Mouse (Mus musculus): Measurements from ENCODE around the gene Tmem150b. TPM values are rescaled to one million over a fixed set of nuclear protein-coding genes. Genes with fewer than 3 reads are reported as not detected.

Tmem150b gene
- polyA plus RNA-seq, 2 experiments: 0.18 to 0.31 TPM

DNA sequence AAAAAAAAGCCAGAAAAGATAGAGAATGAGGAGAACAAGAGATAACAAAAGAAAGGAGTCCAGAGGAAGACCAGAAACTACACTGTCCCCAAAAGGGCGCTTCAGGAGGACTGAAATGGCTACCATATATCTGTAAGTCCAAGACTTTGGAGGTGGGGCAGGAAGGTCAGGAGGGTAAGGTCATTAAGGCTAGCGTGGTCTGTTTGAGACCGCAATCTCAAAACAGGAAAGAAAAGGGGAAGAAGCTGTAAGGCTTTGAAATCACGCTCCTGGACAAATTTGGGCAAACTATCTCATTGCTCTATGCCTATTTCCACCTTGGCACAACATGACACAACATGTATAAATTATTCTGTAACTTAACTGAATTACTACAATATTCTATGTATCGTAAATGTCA is 41.7 kb downstream of the Tmem150b start:
- no peak overlapping the region; the same call in 1 of the 2 replicates for H3K4me2 ChIP-seq (ENCODE audit: low read depth)
- peaks cover 11 to 16% of the 10 kb centered on the region in 2 experiments for H3K4me1 ChIP-seq (replicated peaks; ENCODE audit: control insufficient read depth in 2 of 2, insufficient read depth in 2 of 2, low read length in 1 of 2)
- DNase-seq (ENCODE audit: low read depth in 3 of 3, low spot score in 3 of 3) (no peak), ATAC-seq (ENCODE audit: insufficient read depth) (no peak)
- 51% methylated on average over 5 of the region's 5 CpGs for WGBS (ENCODE audit: insufficient replicate concordance)
- TF ChIP-seq CTCF (IDR thresholded peaks at IDR 0.05; ENCODE audit: low read depth) (no peak), EP300 (IDR thresholded peaks at IDR 0.05; ENCODE audit: low read depth) (no peak)
- H3K27ac ChIP-seq: no peak overlapping the region
- H3K9ac ChIP-seq (replicated peaks): no peak overlapping the region
- H3K4me3 ChIP-seq (ENCODE audit: insufficient read depth in 1 of 2, low read depth in 2 of 2, low read length in 2 of 2): no peak overlapping the region
- H3K27me3 ChIP-seq (ENCODE audit: control insufficient read depth, insufficient read depth, low read length): no peaks in the 10 kb centered on the region
- H3K9me3 ChIP-seq (ENCODE audit: control insufficient read depth, low read length): no peaks in the 10 kb centered on the region
- H3K36me3 ChIP-seq (replicated peaks; ENCODE audit: control insufficient read depth, insufficient read depth, low read depth): peaks cover 4% of the 10 kb centered on the region

DNA sequence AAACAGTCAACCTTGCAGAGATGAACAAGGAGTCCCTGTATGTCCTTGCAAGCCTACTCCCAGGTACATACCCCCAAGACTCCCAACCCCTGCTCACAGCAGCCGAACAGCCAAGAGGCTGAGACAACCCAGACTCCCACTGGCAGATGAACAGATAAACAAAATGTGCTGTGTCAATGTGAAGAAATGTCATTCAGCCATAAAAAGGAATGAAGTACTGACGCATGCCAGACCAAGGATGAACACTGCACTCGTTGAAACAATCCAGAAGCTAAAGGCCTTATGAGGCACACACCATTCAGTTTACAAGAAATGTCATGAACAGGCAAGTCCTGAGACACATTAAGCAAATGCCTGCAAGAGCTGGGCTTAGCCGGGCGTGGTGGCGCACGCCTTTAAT is 49.8 kb downstream of the Tmem150b start:
- H3K27me3 ChIP-seq (ENCODE audit: control insufficient read depth, insufficient read depth, low read length): no peaks in the 10 kb centered on the region
- no peak overlapping the region for H3K9ac ChIP-seq (replicated peaks)
- no peak overlapping the region for H3K27ac ChIP-seq
- DNase-seq (ENCODE audit: low read depth in 3 of 3, low spot score in 3 of 3) (no peak), ATAC-seq (ENCODE audit: insufficient read depth) (no peak)
- no peak overlapping the region for H3K4me2 ChIP-seq (ENCODE audit: low read depth)
- TF ChIP-seq EP300 (IDR thresholded peaks at IDR 0.05; ENCODE audit: low read depth) (no peak), CTCF (IDR thresholded peaks at IDR 0.05; ENCODE audit: low read depth) (no peak)
- 76% methylated on average over 7 of the region's 7 CpGs for WGBS (ENCODE audit: insufficient replicate concordance)
- H3K4me1 ChIP-seq (replicated peaks; ENCODE audit: control insufficient read depth in 2 of 2, insufficient read depth in 2 of 2, low read length in 1 of 2): peaks cover 23 to 26% of the 10 kb centered on the region in 2 experiments
- no peak overlapping the region for H3K4me3 ChIP-seq (ENCODE audit: insufficient read depth in 1 of 2, low read depth in 2 of 2, low read length in 2 of 2)
- H3K36me3 ChIP-seq (replicated peaks; ENCODE audit: control insufficient read depth, insufficient read depth, low read depth): peaks cover 5% of the 10 kb centered on the region
- no peaks in the 10 kb centered on the region for H3K9me3 ChIP-seq (ENCODE audit: control insufficient read depth, low read length)

DNA sequence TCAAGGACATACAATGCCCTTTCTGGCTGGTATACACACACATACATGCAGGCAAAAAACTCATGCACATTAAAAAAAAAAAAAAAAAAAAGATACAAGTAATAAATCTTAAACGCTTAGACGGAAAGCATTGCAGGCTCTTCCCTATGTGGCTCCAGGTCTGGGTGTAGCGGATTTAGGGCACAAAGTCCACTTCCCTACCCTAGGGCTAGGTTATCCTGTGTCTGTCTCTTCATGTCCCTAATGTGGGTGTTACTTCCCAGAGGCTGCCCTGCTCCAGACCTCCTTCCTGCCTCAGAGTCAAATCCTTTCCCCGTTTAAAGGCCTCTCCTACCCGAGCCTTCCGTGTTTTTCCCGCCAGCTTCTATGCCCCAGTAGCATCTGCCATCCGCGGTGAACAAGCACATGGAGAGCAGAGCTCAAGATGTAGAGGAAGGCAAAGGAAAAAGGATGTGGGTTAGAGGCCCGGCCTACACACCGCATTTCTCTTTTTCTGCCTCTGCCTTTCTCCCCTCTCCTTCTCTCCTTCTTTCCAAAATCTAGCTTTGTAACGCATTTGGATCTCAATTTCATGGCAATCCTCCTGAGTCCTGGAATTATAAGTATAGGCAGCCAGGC is 50.8 kb downstream of the Tmem150b start:
- ATAC-seq (ENCODE audit: insufficient read depth) (no peak), DNase-seq (ENCODE audit: low read depth in 3 of 3, low spot score in 3 of 3) (no peak)
- Histone ChIP-seq H3K36me3 (replicated peaks; ENCODE audit: control insufficient read depth, insufficient read depth, low read depth) (peaks cover 5% of the 10 kb centered on the region), H3K9ac (replicated peaks) (no peak overlapping the region), H3K4me1 (replicated peaks; ENCODE audit: control insufficient read depth in 2 of 2, insufficient read depth in 2 of 2, low read length in 1 of 2) (peaks cover 29 to 32% of the 10 kb centered on the region in 2 experiments), H3K27me3 (ENCODE audit: control insufficient read depth, insufficient read depth, low read length) (no peaks in the 10 kb centered on the region), H3K9me3 (ENCODE audit: control insufficient read depth, low read length) (no peaks in the 10 kb centered on the region), H3K4me3 (ENCODE audit: insufficient read depth in 1 of 2, low read depth in 2 of 2, low read length in 2 of 2) (no peak overlapping the region), H3K27ac (no peak overlapping the region), H3K4me2 (ENCODE audit: low read depth) (no peak overlapping the region)
- TF ChIP-seq CTCF (IDR thresholded peaks at IDR 0.05; ENCODE audit: low read depth) (no peak), EP300 (IDR thresholded peaks at IDR 0.05; ENCODE audit: low read depth) (no peak)
- WGBS (ENCODE audit: insufficient replicate concordance): 79% methylated on average over 12 of the region's 12 CpGs

- H3K9ac ChIP-seq (replicated peaks): no peak overlapping the region
- H3K27me3 ChIP-seq (ENCODE audit: control insufficient read depth, insufficient read depth, low read length): no peaks in the 10 kb centered on the region
- peaks cover 2% of the 10 kb centered on the region; the same call in 1 of the 2 replicates for H3K36me3 ChIP-seq (replicated peaks; ENCODE audit: control insufficient read depth, insufficient read depth, low read depth)
- peaks cover 29 to 34% of the 10 kb centered on the region in 2 experiments for H3K4me1 ChIP-seq (replicated peaks; ENCODE audit: control insufficient read depth in 2 of 2, insufficient read depth in 2 of 2, low read length in 1 of 2)
- H3K9me3 ChIP-seq (ENCODE audit: control insufficient read depth, low read length): no peaks in the 10 kb centered on the region
- H3K4me3 ChIP-seq (ENCODE audit: insufficient read depth in 1 of 2, low read depth in 2 of 2, low read length in 2 of 2): no peak overlapping the region
- ATAC-seq (ENCODE audit: insufficient read depth) (no peak), DNase-seq (ENCODE audit: low read depth in 3 of 3, low spot score in 3 of 3) (no peak)
- H3K4me2 ChIP-seq (ENCODE audit: low read depth): no peak overlapping the region
- no peak overlapping the region; the same call in 1 of the 2 replicates for H3K27ac ChIP-seq
- TF ChIP-seq EP300 (IDR thresholded peaks at IDR 0.05; ENCODE audit: low read depth) (no peak), CTCF (IDR thresholded peaks at IDR 0.05; ENCODE audit: low read depth) (no peak)
- WGBS (ENCODE audit: insufficient replicate concordance): 66% methylated on average over 4 of the region's 4 CpGs
Measured at GRCm38 (mm10) chr7:4671956-4672355, 53.1 kb downstream of the Tmem150b start.

- TF ChIP-seq CTCF (IDR thresholded peaks at IDR 0.05; ENCODE audit: low read depth): no peak
- TF ChIP-seq EP300 (IDR thresholded peaks at IDR 0.05; ENCODE audit: low read depth): peak; percentile 94
- H3K9me3 ChIP-seq (ENCODE audit: control insufficient read depth, low read length): no peaks in the 10 kb centered on the region
- H3K9ac ChIP-seq (replicated peaks): peak overlapping the region; percentile 38
- H3K36me3 ChIP-seq (replicated peaks; ENCODE audit: control insufficient read depth, insufficient read depth, low read depth): peaks cover 3% of the 10 kb centered on the region; the same call in 1 of the 2 replicates
- peak overlapping the region; percentile 61 for H3K4me2 ChIP-seq (ENCODE audit: low read depth)
- peak overlapping the region in 1 of 2 experiments; percentile 13; a peak in 1 of 4 replicates for H3K4me3 ChIP-seq (ENCODE audit: insufficient read depth in 1 of 2, low read depth in 2 of 2, low read length in 2 of 2)
- no peaks in the 10 kb centered on the region for H3K27me3 ChIP-seq (ENCODE audit: control insufficient read depth, insufficient read depth, low read length)
- 21% methylated on average over 8 of the region's 8 CpGs for WGBS (ENCODE audit: insufficient replicate concordance)
- peak overlapping the region; percentile 86 for H3K27ac ChIP-seq
- DNase-seq (ENCODE audit: low read depth in 3 of 3, low spot score in 3 of 3) (peak; percentile 82 to 87 (median 82)), ATAC-seq (ENCODE audit: insufficient read depth) (peak; percentile 98)
- peaks cover 29 to 34% of the 10 kb centered on the region in 2 experiments for H3K4me1 ChIP-seq (replicated peaks; ENCODE audit: control insufficient read depth in 2 of 2, insufficient read depth in 2 of 2, low read length in 1 of 2)
Measured at GRCm38 (mm10) chr7:4670655-4671255, 54.3 kb downstream of the Tmem150b start.
